Mouse (Mus musculus) megakaryocyte progenitor cell, adult 5-6 weeks (primary cell): ENCODE measurements at regions not wholly inside any gene's neighbourhood (a gene's known extent, or its start where the extent isn't known, plus 50 kb on each side); places are given as distances from the start of the nearest gene placed in this dataset.
A peak's percentile ranks its signal among the peaks of the same experiment; 100 is the strongest.
"Not testable (repeated sequence)": the region's sequence is repeated elsewhere in the genome, so short reads cannot be mapped to it uniquely, and the experiment has no call there.

ENCODE experiments used
- ATAC-seq: replicated peaks from 2 replicates; pipeline ENCODE4 v1.8.0; 2016; ENCODE audit warnings: mild to moderate bottlenecking, moderate TSS enrichment, inconsistent platforms; ENCODE audit not compliant: poor library complexity

- no peak for ATAC-seq
Measured at GRCm38 (mm10) chr4:28064935-28065334, 748.0 kb upstream of the Epha7 start.

GRCm38 (mm10) chr4:28065828-28066227 lies 747.1 kb upstream of the Epha7 start:
- ATAC-seq: no peak

DNA sequence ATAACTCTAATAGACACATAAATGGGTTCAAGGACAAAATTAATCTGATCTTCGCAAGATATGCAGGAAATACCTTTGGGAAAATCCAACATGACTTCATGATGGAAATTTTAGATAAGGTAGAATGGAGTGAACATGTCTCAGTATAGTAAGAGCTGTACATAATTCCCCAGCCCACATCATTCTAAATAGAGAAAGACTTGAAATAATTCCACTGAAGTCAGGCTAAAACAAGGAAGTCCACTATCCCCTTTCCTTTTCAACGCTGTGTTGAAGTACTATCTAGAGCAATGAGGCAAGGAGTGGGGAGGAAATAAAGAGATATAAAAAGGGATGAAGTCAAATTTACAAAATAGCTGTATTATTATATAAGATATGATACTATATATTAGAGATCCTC lies 733.9 kb upstream of the Epha7 start:
- no peak for ATAC-seq

DNA sequence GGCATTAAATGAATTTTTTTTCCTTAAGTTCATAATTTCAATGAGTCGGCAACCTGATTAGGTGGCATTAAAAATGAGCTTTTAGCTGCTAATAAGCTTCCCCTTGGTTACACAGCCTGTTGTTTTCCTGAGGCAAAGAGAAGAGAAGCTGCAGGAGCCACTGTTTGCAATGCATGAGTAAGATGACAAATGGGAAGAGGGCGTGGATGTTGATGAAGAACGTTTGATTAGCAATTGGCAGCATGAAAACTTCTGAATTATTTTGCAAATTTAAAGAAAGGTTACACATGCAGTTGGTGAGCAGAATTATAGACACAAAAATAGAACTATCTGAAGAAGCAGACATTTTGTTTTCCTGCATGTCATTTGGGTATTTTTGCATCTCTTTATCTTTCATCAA lies 720.1 kb upstream of the Epha7 start:
- no peak for ATAC-seq

GRCm38 (mm10) chr4:28143165-28143564 lies 669.8 kb upstream of the Epha7 start:
- no peak for ATAC-seq

DNA sequence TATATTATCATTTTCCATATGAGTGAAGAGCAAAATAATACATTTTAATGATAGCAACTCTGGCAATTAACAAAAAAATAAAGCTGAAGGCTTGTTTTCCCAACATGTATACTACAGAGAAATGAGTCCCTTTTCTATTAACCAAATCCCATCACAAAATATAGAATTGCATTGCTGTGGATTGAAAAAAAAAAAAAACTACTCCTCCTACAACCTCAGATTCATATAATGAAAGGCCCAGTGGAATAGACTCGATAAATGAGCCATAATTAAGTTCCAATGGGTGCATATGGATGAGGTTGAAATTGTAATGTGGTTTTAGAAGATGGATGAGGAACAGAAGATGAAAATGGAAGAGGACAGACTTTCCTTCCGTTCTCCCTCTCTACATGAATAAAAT lies 657.8 kb upstream of the Epha7 start:
- ATAC-seq: no peak

DNA sequence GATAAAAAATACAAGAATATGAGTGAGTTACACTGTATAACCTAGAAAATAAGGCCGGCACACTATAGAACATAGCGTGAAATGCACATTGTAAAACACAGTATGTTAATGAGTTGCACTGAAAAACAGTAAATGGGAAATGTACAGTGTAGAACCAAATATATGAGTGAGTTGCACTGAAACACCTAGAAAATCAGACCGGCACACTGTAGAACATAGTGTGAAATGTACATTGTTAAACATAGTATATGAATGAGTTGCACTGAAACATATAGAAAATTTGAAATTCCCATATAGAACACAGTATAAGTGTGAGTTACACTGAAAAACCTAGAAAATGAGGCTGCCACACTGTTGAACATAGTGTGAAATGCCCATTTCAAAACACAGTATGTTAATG lies 636.2 kb upstream of the Epha7 start:
- ATAC-seq: peak; percentile 98

- ATAC-seq: no peak
Measured at GRCm38 (mm10) chr4:28190861-28191260, 622.1 kb upstream of the Epha7 start.

DNA sequence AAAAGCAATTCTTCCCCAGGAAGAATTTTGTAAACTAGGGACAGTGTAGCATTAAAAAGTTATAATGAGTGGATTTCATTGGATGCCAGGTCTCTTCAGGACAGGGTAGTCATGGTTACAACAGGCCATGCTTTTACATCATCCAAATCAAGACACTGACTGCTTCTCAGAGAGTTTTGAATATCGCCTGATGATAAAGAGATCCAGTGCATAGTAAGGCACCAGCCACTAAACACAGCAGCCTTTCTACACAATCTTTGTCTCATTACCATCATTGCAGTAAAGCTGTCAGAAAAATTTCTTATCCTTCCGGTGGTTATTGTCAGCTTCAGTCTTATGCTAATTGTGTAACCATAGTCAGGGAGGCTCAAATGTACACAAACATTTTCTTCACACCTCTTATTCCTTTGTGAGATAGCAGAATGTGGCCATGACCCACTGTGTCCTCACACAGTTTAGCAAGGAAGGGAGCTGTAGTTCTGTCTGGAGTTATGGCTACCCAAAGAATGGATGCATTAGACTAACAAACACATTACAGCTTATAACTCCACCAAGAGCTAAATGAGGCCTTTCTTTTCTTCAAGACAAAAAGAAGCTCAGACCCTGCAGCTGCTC lies 585.2 kb upstream of the Epha7 start:
- no peak for ATAC-seq

DNA sequence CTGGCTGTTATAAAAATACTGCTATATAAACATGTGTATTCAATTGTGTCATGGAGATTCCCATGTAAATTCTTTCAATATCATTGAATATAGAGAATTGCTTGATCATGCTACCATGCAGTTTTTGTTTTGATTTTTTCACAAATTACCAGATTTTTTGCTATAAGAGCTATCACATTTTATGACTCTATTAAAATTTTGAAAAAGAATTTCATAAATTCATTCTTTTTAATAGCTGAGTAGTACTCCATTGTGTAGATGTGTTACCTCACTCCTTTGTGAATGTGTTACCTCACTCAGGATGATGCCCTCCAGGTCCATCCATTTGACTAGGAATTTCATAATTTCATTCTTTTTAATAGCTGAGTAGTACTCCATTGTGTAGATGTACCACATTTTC lies 577.4 kb upstream of the Epha7 start:
- ATAC-seq: not testable (repeated sequence)

- ATAC-seq: no peak
Measured at GRCm38 (mm10) chr4:28242272-28242671, 570.7 kb upstream of the Epha7 start.
